In genomic region chr10:72071185-72071718, GRCm38 (mm10) we compare ENCODE assay signal across 22 mouse cellular contexts.
A peak's percentile ranks its signal among the peaks of the same experiment; 100 is the strongest.
DNase-seq lines count a peak whose midpoint lies in the region; ATAC-seq lines count a peak whose summit lies in the region.
"Had no signal": no experiment of that assay in that cellular context is flagged by ENCODE, and none has a peak within 500 bp of the region (broad histone marks: within the 10 kb centered on the region; RNA-seq: fewer than 3 reads in every experiment).

No protein-coding gene starts in this region.

- 0 out of 2 replicates have a peak, but pooled peaks have one; percentile 19 for ATAC-seq in forebrain, embryonic 13.5 days
- no peak for ATAC-seq in forebrain, embryonic 12.5 days (ENCODE audit: low FRiP score)
- ATAC-seq in forebrain, embryonic 15.5 days (replicated peaks): 0 out of 2 replicates have a peak, but pooled peaks have one; percentile 29
- peak; percentile 72 for ATAC-seq in forebrain, embryonic 16.5 days
- ATAC-seq: CD4-positive, CD25-positive, alpha-beta regulatory T cell, adult 4 months had no signal

- H3K9ac ChIP-seq in forebrain, embryonic 13.5 days: no peak overlapping the region
- no peak overlapping the region for H3K9ac ChIP-seq in forebrain, embryonic 12.5 days
- H3K9ac ChIP-seq in forebrain, embryonic 15.5 days (replicated peaks): no peak overlapping the region
- no peak overlapping the region for H3K9ac ChIP-seq in forebrain, embryonic 16.5 days (replicated peaks; ENCODE audit: low read depth, low read length)
- H3K9ac ChIP-seq: embryonic facial prominence, embryonic 13.5 days; embryonic facial prominence, embryonic 15.5 days had no signal

- H3K4me3 ChIP-seq in forebrain, embryonic 13.5 days: no peak overlapping the region
- H3K4me3 ChIP-seq in forebrain, embryonic 12.5 days (replicated peaks): no peak overlapping the region
- no peak overlapping the region for H3K4me3 ChIP-seq in forebrain, embryonic 15.5 days
- no peak overlapping the region for H3K4me3 ChIP-seq in forebrain, embryonic 10.5 days
- H3K4me3 ChIP-seq in forebrain, embryonic 16.5 days (replicated peaks; ENCODE audit: low read length): no peak overlapping the region
- H3K4me3 ChIP-seq: embryonic facial prominence, embryonic 13.5 days; embryonic facial prominence, embryonic 15.5 days; erythroblast, embryonic 14.5 days had no signal

- no peaks in the 10 kb centered on the region for H3K36me3 ChIP-seq in forebrain, embryonic 13.5 days (ENCODE audit: poor library complexity, severe bottlenecking)
- H3K36me3 ChIP-seq in forebrain, embryonic 12.5 days (replicated peaks): no peaks in the 10 kb centered on the region
- no peaks in the 10 kb centered on the region for H3K36me3 ChIP-seq in forebrain, embryonic 15.5 days
- H3K36me3 ChIP-seq in forebrain, embryonic 10.5 days (replicated peaks): no peaks in the 10 kb centered on the region
- H3K36me3 ChIP-seq in forebrain, embryonic 16.5 days (ENCODE audit: control insufficient read depth, insufficient read depth): no peaks in the 10 kb centered on the region
- H3K36me3 ChIP-seq: embryonic facial prominence, embryonic 13.5 days; embryonic facial prominence, embryonic 15.5 days; G1E had no signal

- H3K27ac ChIP-seq in forebrain, embryonic 13.5 days: no peak overlapping the region
- no peak overlapping the region for H3K27ac ChIP-seq in forebrain, embryonic 12.5 days
- no peak overlapping the region for H3K27ac ChIP-seq in forebrain, embryonic 15.5 days (replicated peaks)
- H3K27ac ChIP-seq in forebrain, embryonic 10.5 days: no peak overlapping the region
- no peak overlapping the region for H3K27ac ChIP-seq in forebrain, embryonic 16.5 days (ENCODE audit: low read length)
- H3K27ac ChIP-seq: embryonic facial prominence, embryonic 13.5 days; embryonic facial prominence, embryonic 15.5 days had no signal

- H3K9me3 ChIP-seq in forebrain, embryonic 13.5 days (replicated peaks): no peaks in the 10 kb centered on the region
- H3K9me3 ChIP-seq in forebrain, embryonic 12.5 days: no peaks in the 10 kb centered on the region
- no peaks in the 10 kb centered on the region for H3K9me3 ChIP-seq in forebrain, embryonic 15.5 days
- H3K9me3 ChIP-seq in forebrain, embryonic 10.5 days: no peaks in the 10 kb centered on the region
- no peaks in the 10 kb centered on the region for H3K9me3 ChIP-seq in forebrain, embryonic 16.5 days (ENCODE audit: control insufficient read depth, low read length)
- H3K9me3 ChIP-seq: embryonic facial prominence, embryonic 13.5 days; embryonic facial prominence, embryonic 15.5 days had no signal

- no peaks in the 10 kb centered on the region for H3K27me3 ChIP-seq in forebrain, embryonic 13.5 days
- H3K27me3 ChIP-seq in forebrain, embryonic 12.5 days: no peaks in the 10 kb centered on the region
- H3K27me3 ChIP-seq in forebrain, embryonic 15.5 days: no peaks in the 10 kb centered on the region
- no peaks in the 10 kb centered on the region for H3K27me3 ChIP-seq in forebrain, embryonic 10.5 days (ENCODE audit: poor library complexity, severe bottlenecking)
- H3K27me3 ChIP-seq in forebrain, embryonic 16.5 days (replicated peaks; ENCODE audit: control insufficient read depth, insufficient read depth, low read length): no peaks in the 10 kb centered on the region
- H3K27me3 ChIP-seq: CH12.LX; embryonic facial prominence, embryonic 13.5 days; embryonic facial prominence, embryonic 15.5 days had no signal

- DNase-seq in forebrain, embryonic 10.5 days (ENCODE audit: extremely low spot score, low spot score): no peak
- no peak for DNase-seq in spleen, adult 12 weeks (ENCODE audit: low spot score)
- DNase-seq in cerebellum, postnatal 4 days (ENCODE audit: low spot score in 2 of 2): no peak
- DNase-seq: adrenal gland, adult 2 months; adrenal gland, postnatal 10 days; adrenal gland, postnatal 25 days; B cell, adult 2 months; cerebellum, adult 11-12 months; cerebellum, adult 2 months; cerebellum, adult 9-10 months; cerebellum, postnatal 25 days; embryo, embryonic 11 days had no signal

- H3K4me1 ChIP-seq in forebrain, embryonic 13.5 days: no peaks in the 10 kb centered on the region
- no peaks in the 10 kb centered on the region for H3K4me1 ChIP-seq in forebrain, embryonic 12.5 days
- H3K4me1 ChIP-seq in forebrain, embryonic 15.5 days: no peaks in the 10 kb centered on the region
- no peaks in the 10 kb centered on the region for H3K4me1 ChIP-seq in forebrain, embryonic 10.5 days
- no peaks in the 10 kb centered on the region; the same call in 1 of the 2 replicates for H3K4me1 ChIP-seq in forebrain, embryonic 16.5 days (replicated peaks; ENCODE audit: control insufficient read depth, insufficient read depth, low read length)
- H3K4me1 ChIP-seq: embryonic facial prominence, embryonic 13.5 days; embryonic facial prominence, embryonic 15.5 days had no signal

- H3K4me2 ChIP-seq in forebrain, embryonic 13.5 days: no peak overlapping the region
- H3K4me2 ChIP-seq in forebrain, embryonic 12.5 days: no peak overlapping the region
- H3K4me2 ChIP-seq in forebrain, embryonic 15.5 days (replicated peaks): no peak overlapping the region
- no peak overlapping the region for H3K4me2 ChIP-seq in forebrain, embryonic 16.5 days (ENCODE audit: low read length)
- H3K4me2 ChIP-seq: embryonic facial prominence, embryonic 13.5 days; embryonic facial prominence, embryonic 15.5 days had no signal
